Mouse (Mus musculus): ENCODE results near the gene Bcl2.

DNA sequence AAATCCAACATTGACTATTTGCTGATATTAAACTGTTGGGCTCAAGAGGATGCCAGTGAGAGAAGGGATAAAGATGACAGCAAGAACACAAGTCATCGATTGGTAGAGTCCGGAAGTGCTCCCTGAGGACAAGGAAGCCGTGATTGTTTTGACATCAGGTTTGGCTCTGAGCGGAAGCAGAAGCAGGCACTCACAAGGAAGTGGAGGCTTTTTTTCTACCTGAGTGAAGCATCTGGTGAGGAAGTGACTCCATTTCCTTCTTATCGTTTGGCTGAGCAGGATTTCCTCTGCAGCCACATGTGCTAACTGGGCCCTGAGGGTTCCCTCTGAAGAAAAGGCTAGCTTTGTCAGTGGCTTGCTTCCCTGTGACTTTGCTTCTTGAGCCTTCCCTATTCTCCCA lies 165.0 kb downstream of the Bcl2 start:
- TF ChIP-seq CTCF (IDR thresholded peaks at IDR 0.05; ENCODE audit: borderline replicate concordance, insufficient read depth, low read length) (no peak), POLR2A (IDR thresholded peaks at IDR 0.05; ENCODE audit: low read depth, low read length) (no peak)
